ENCODE assay signal across 8 mouse cellular contexts in genomic region chr1:64195970-64196491, GRCm38 (mm10).
DNase-seq lines count a peak whose midpoint lies in the region; ATAC-seq lines count a peak whose summit lies in the region.

No protein-coding gene starts in this region.

- no peak overlapping the region for H3K4me3 ChIP-seq in forebrain, embryonic 12.5 days (replicated peaks)
- H3K4me3 ChIP-seq in heart, embryonic 14.5 days (ENCODE audit: control insufficient read depth in 1 of 2, insufficient read depth in 1 of 2, low read depth in 1 of 2, low read length in 2 of 2), result no peak overlapping the region
- H3K4me3 ChIP-seq in neural tube, embryonic 13.5 days, result no peak overlapping the region

- peak; percentile 52 for DNase-seq in lung, postnatal 10 days
- DNase-seq in lung, postnatal 25 days (ENCODE audit: low spot score), result no peak
- no peak for DNase-seq in spleen, adult 12 weeks (ENCODE audit: low spot score)
- no peak for DNase-seq in kidney, adult 11 months
- no peak for DNase-seq in layer of hippocampus, postnatal 25 days (ENCODE audit: extremely low spot score in 1 of 2, low spot score in 1 of 2)

- peak; percentile 33; the same call in 1 of the 2 replicates for ATAC-seq in forebrain, embryonic 12.5 days (ENCODE audit: low FRiP score)
- ATAC-seq in heart, embryonic 14.5 days (ENCODE audit: insufficient number of reproducible peaks, insufficient read depth, low FRiP score, low read depth), result no peak
- ATAC-seq in neural tube, embryonic 13.5 days (ENCODE audit: low read depth), result peak; percentile 58; the same call in 1 of the 2 replicates

- peak overlapping the region; percentile 31; the same call in 1 of the 2 replicates for H3K27ac ChIP-seq in forebrain, embryonic 12.5 days
- H3K27ac ChIP-seq in heart, embryonic 14.5 days (replicated peaks in 1 of 2; ENCODE audit: control insufficient read depth in 1 of 2, insufficient read depth in 1 of 2, low read depth in 2 of 2, low read length in 2 of 2), result peak overlapping the region; percentile 36 to 76; a peak in 3 of 4 replicates
- no peak overlapping the region for H3K27ac ChIP-seq in neural tube, embryonic 13.5 days (replicated peaks)

- H3K4me1 ChIP-seq in forebrain, embryonic 12.5 days, result peaks cover 42% of the 10 kb centered on the region
- peaks cover 11 to 17% of the 10 kb centered on the region in 2 experiments for H3K4me1 ChIP-seq in heart, embryonic 14.5 days (ENCODE audit: control insufficient read depth in 2 of 2, insufficient read depth in 2 of 2, low read length in 2 of 2)
- H3K4me1 ChIP-seq in neural tube, embryonic 13.5 days (replicated peaks), result peaks cover 49% of the 10 kb centered on the region

- H3K9ac ChIP-seq in forebrain, embryonic 12.5 days, result no peak overlapping the region
- H3K9ac ChIP-seq in heart, embryonic 14.5 days (ENCODE audit: low read length), result no peak overlapping the region
- no peak overlapping the region for H3K9ac ChIP-seq in neural tube, embryonic 13.5 days

- H3K4me2 ChIP-seq in forebrain, embryonic 12.5 days, result no peak overlapping the region
- peak overlapping the region; percentile 45 for H3K4me2 ChIP-seq in heart, embryonic 14.5 days (ENCODE audit: low read length)
- H3K4me2 ChIP-seq in neural tube, embryonic 13.5 days, result no peak overlapping the region

- H3K36me3 ChIP-seq in forebrain, embryonic 12.5 days (replicated peaks), result no peaks in the 10 kb centered on the region
- no peaks in the 10 kb centered on the region for H3K36me3 ChIP-seq in heart, embryonic 14.5 days (ENCODE audit: control insufficient read depth, insufficient read depth, low read length)
- H3K36me3 ChIP-seq in neural tube, embryonic 13.5 days, result no peaks in the 10 kb centered on the region

- no peaks in the 10 kb centered on the region for H3K9me3 ChIP-seq in forebrain, embryonic 12.5 days
- H3K9me3 ChIP-seq in heart, embryonic 14.5 days (ENCODE audit: control insufficient read depth, low read length), result no peaks in the 10 kb centered on the region
- H3K9me3 ChIP-seq in neural tube, embryonic 13.5 days, result no peaks in the 10 kb centered on the region

- 6% methylated on average over 4 of the region's 4 CpGs for WGBS in forebrain, embryonic 12.5 days
- 10% methylated on average over 4 of the region's 4 CpGs for WGBS in heart, embryonic 14.5 days
- WGBS in neural tube, embryonic 13.5 days, result 18% methylated on average over 4 of the region's 4 CpGs

- H3K27me3 ChIP-seq in forebrain, embryonic 12.5 days, result no peaks in the 10 kb centered on the region
- no peaks in the 10 kb centered on the region for H3K27me3 ChIP-seq in heart, embryonic 14.5 days (ENCODE audit: control insufficient read depth, insufficient read depth, low read length)
- H3K27me3 ChIP-seq in neural tube, embryonic 13.5 days, result no peaks in the 10 kb centered on the region
